In genomic region chr4:114611166-114611929, GRCm38 (mm10) we compare ENCODE assay signal across 9 mouse cellular contexts.
DNase-seq lines count a peak whose midpoint lies in the region; ATAC-seq and TF ChIP-seq lines count a peak whose summit lies in the region.
"Had no signal": no experiment of that assay in that cellular context is flagged by ENCODE, and none has a peak within 500 bp of the region (broad histone marks: within the 10 kb centered on the region; RNA-seq: fewer than 3 reads in every experiment).

No protein-coding gene starts in this region.

- TF ChIP-seq CTCF in liver, embryonic 14.5 days (IDR thresholded peaks at IDR 0.05; ENCODE audit: low read depth), result peak; percentile 28; the same call in 1 of the 2 replicates

- no peaks in the 10 kb centered on the region for H3K36me3 ChIP-seq in heart, embryonic 10.5 days
- H3K36me3 ChIP-seq in liver, embryonic 14.5 days (replicated peaks; ENCODE audit: control insufficient read depth, insufficient read depth, low read depth), result no peaks in the 10 kb centered on the region
- H3K36me3 ChIP-seq in liver, embryonic 11.5 days (ENCODE audit: control insufficient read depth, insufficient read depth, low read length), result no peaks in the 10 kb centered on the region

- H3K9me3 ChIP-seq in heart, embryonic 10.5 days, result no peaks in the 10 kb centered on the region
- H3K9me3 ChIP-seq in liver, embryonic 14.5 days (ENCODE audit: control insufficient read depth, low read length), result no peaks in the 10 kb centered on the region
- H3K9me3 ChIP-seq in liver, embryonic 11.5 days (ENCODE audit: control insufficient read depth, low read length), result no peaks in the 10 kb centered on the region

- peaks cover 84% of the 10 kb centered on the region for H3K27me3 ChIP-seq in heart, embryonic 10.5 days (ENCODE audit: insufficient read depth, poor library complexity, severe bottlenecking)
- H3K27me3 ChIP-seq in liver, embryonic 14.5 days (ENCODE audit: control insufficient read depth, insufficient read depth, low read length), result no peaks in the 10 kb centered on the region
- no peaks in the 10 kb centered on the region for H3K27me3 ChIP-seq in liver, embryonic 11.5 days (replicated peaks; ENCODE audit: control insufficient read depth, insufficient read depth, low read length)

- H3K27ac ChIP-seq in heart, embryonic 10.5 days, result no peak overlapping the region
- no peak overlapping the region for H3K27ac ChIP-seq in liver, embryonic 14.5 days
- no peak overlapping the region for H3K27ac ChIP-seq in liver, embryonic 11.5 days (ENCODE audit: low read depth, low read length)
- H3K27ac ChIP-seq: macrophage had no signal

- H3K4me2 ChIP-seq in liver, embryonic 14.5 days (ENCODE audit: low read depth), result no peak overlapping the region
- no peak overlapping the region for H3K4me2 ChIP-seq in liver, embryonic 11.5 days

- DNase-seq in heart, adult 11 months, result peak; percentile 90
- no peak for DNase-seq in heart, embryonic 10.5 days (ENCODE audit: low spot score)
- DNase-seq in liver, embryonic 14.5 days (ENCODE audit: low read depth in 3 of 3, low spot score in 3 of 3), result no peak
- no peak for DNase-seq in liver, embryonic 11.5 days (ENCODE audit: low spot score)
- peak; percentile 38 for DNase-seq in adrenal gland, postnatal 10 days
- DNase-seq in layer of hippocampus, postnatal 36 days, result peak; percentile 27 to 31
- no peak for DNase-seq in ovary, adult 18-20 months (ENCODE audit: low spot score)

- 73% methylated on average over 8 of the region's 8 CpGs for WGBS in heart, embryonic 10.5 days
- 61% methylated on average over 8 of the region's 8 CpGs for WGBS in liver, embryonic 14.5 days (ENCODE audit: insufficient replicate concordance)
- 66% methylated on average over 8 of the region's 8 CpGs for WGBS in liver, embryonic 11.5 days

- ATAC-seq in liver, embryonic 14.5 days (ENCODE audit: insufficient read depth), result no peak
- no peak for ATAC-seq in liver, embryonic 11.5 days (replicated peaks; ENCODE audit: low FRiP score)
- no peak for ATAC-seq in megakaryocyte-erythroid progenitor cell, adult 5-6 weeks (replicated peaks; ENCODE audit: low FRiP score, low TSS enrichment, poor library complexity, severe bottlenecking)

- no peaks in the 10 kb centered on the region for H3K4me1 ChIP-seq in heart, embryonic 10.5 days
- no peaks in the 10 kb centered on the region for H3K4me1 ChIP-seq in liver, embryonic 14.5 days (replicated peaks; ENCODE audit: control insufficient read depth in 2 of 2, insufficient read depth in 2 of 2, low read length in 1 of 2)
- no peaks in the 10 kb centered on the region for H3K4me1 ChIP-seq in liver, embryonic 11.5 days (replicated peaks; ENCODE audit: control insufficient read depth, insufficient read depth, low read length)

- no peak overlapping the region for H3K9ac ChIP-seq in liver, embryonic 14.5 days (replicated peaks)
- no peak overlapping the region for H3K9ac ChIP-seq in liver, embryonic 11.5 days (ENCODE audit: low read depth, low read length)

- H3K4me3 ChIP-seq in heart, embryonic 10.5 days, result no peak overlapping the region
- H3K4me3 ChIP-seq in liver, embryonic 14.5 days (ENCODE audit: insufficient read depth in 1 of 2, low read depth in 2 of 2, low read length in 2 of 2), result no peak overlapping the region
- no peak overlapping the region for H3K4me3 ChIP-seq in liver, embryonic 11.5 days (ENCODE audit: low read depth, low read length)

- no peak for TF ChIP-seq EP300 in liver, embryonic 14.5 days (IDR thresholded peaks at IDR 0.05; ENCODE audit: low read depth)

Comparison
In these comparisons a context has a peak if more than half of its experiments do, and no peak if none do; other contexts are left out.
1. DNase-seq: peak in heart, adult 11 months (single experiment), adrenal gland, postnatal 10 days (single experiment) and layer of hippocampus, postnatal 36 days (2 of 2); none in heart, embryonic 10.5 days (single experiment), liver, embryonic 14.5 days (0 of 3), liver, embryonic 11.5 days (single experiment) and ovary, adult 18-20 months (single experiment).